Mouse (Mus musculus) spleen, embryonic (tissue): ENCODE data around the gene Tex46.

Experiments
- CTCF ChIA-PET: fragments of 350-600 bp; sonication (Branson Sonifier 250); formaldehyde crosslinking; loops from one replicate; lab custom pipeline; 2022; lab: Charles Lee

The Tex46 gene

GRCm38 (mm10) chr4:136610387-136610856 lies at the start of gene Tex46:
Tex46 (plus strand) TSS chr4:136610437.
- CTCF ChIA-PET: interaction anchor here (0.7 kb wide), 1 partner anchor 97 kb away, joined by 3 read pairs; no protein-coding TSS in a partner anchor

DNA sequence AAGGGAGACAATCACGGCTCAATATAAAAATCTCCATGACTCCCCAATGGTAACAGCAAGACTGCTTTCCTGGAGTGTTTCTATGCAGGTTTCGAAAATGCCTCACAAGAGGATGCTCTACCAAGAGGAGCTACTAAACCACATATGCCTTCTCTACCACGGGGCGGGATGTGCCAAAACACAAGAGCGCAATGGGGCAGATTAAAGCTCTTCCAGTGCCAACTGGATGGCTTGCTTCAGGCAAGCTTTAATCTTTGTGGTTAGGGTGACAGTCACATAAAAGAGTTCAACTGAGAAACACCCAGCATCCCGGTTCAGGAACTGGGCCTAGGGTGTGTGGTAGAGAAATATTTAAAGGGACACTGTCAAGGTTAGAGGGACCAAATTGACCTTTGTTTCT lies 47.5 kb upstream of the Tex46 start:
- CTCF ChIA-PET: interaction anchor here (0.6 kb wide), 1 partner anchor 36 kb away, joined by 7 read pairs; no protein-coding TSS in a partner anchor

DNA sequence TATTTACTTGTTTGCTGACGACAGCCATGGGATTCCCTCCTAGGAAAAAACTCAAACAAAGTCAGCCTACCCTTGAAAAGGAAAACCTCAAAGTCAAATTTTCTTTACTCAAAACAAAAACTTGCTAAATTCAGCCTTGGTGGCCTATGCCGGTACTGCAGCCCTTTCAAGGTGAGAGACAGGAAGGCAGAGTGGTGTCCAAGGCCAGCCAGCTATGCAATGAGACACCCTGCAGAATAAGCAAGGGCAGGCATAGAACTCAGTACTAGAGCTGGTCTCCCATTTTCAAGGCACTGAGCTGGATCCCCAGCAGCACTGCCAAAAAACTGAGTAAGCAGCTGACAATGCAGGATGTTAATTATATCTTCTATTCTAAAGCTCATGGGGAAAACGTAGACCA lies 41.6 kb upstream of the Tex46 start:
- CTCF ChIA-PET: interaction anchor here (1.0 kb wide), 1 partner anchor 10 kb away, joined by 4 read pairs; no protein-coding TSS in a partner anchor

GRCm38 (mm10) chr4:136569998-136570397 lies 40.2 kb upstream of the Tex46 start:
- CTCF ChIA-PET: no interaction called here

DNA sequence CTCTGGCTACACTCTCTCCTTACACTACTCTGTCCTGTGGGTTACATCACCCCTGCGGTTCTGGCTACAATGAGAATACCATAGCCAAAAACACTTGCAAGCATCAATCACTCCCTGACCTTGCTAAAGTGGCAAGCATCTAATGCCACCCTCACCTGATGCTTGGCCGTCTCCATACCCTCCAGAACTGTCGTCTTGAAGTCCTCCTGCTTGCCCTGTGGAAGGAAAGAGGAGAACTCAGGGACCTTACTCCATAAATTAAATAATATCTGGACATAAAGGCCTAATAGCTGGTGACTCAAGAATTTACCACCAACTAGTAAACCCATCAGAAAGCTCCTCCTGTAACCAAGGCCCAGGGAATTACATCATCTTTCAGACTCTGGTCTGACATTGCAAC lies 28.4 kb upstream of the Tex46 start:
- CTCF ChIA-PET: no interaction called here

- CTCF ChIA-PET: interaction anchor here (0.6 kb wide), 1 partner anchor 956 kb away, joined by 3 read pairs; no protein-coding TSS in a partner anchor
Observed at GRCm38 (mm10) chr4:136587221-136587827, 22.9 kb upstream of the Tex46 start.

DNA sequence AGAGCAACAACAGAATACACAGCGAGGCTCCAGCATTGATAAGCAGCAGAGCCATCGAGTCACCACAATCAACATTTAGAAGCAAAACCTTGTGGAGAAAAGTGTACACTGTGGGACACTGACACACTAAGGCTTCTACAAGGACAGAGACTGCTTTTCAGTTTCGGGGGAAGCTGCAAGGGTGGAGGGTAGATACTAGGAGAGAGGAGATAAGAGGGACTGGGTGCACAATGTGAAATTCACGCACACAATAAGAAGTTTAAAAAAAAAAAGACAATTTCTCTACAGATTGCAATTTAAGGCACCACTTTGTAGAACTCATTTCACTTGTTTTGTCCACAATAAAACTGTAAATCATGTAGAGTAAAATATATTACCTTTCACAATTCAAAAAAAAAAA lies 22.2 kb upstream of the Tex46 start:
- CTCF ChIA-PET: no interaction called here

GRCm38 (mm10) chr4:136592111-136592510 lies 18.1 kb upstream of the Tex46 start:
- CTCF ChIA-PET: no interaction called here

- CTCF ChIA-PET: interaction anchor here (0.7 kb wide), 1 partner anchor 1100 kb away, joined by 3 read pairs; no protein-coding TSS in a partner anchor
Observed at GRCm38 (mm10) chr4:136594006-136594405, 16.2 kb upstream of the Tex46 start.

DNA sequence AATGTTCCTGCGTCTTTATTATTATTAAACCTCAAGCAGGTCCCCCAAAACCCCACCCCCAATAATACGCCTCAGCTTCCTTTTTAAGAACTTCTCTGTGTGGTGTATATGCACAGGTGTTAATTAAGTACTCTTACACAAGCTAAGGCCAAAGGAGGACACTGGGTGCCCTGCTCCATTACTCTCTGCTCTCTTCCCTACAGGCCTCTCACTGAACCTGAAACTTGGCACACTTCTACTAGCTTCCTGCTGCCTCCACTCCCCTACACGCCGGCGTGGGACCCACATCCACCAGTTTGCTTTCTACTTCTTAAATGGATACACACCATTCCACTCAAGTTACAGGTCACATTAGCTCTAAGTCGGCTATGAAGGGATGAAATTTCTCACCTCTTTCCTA lies 15.0 kb upstream of the Tex46 start:
- CTCF ChIA-PET: no interaction called here

DNA sequence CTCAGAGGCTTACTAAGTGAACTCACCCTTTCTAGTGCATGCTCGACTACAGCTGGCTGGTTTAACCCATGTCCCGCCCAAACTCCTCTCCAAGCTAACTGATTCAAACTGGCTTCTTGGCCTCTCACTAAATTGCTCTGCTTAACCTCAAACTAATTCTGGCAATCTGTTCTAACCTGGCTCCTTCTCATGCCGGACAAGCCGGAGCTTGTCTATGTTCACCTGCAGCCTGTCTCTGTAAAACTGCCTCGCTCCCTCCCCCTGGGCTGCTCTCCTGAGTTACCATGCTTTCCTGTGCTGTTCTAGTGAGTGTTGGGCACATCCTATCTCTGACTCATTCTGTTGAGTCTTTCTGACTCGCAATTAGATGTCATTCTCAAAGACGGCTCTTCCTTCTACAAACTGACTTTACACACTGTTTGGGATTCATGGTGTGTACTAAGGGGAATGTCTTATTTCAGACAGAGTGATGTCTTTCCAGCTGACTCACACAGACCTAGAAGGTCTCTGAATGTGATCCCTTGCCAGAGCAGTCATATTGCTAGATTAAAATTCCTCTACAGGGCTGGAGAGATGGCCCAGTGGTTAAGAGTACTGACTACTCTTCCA lies 11.9 kb upstream of the Tex46 start:
- CTCF ChIA-PET: interaction anchor here (0.7 kb wide), 1 partner anchor 405 kb away, joined by 3 read pairs; no protein-coding TSS in a partner anchor

DNA sequence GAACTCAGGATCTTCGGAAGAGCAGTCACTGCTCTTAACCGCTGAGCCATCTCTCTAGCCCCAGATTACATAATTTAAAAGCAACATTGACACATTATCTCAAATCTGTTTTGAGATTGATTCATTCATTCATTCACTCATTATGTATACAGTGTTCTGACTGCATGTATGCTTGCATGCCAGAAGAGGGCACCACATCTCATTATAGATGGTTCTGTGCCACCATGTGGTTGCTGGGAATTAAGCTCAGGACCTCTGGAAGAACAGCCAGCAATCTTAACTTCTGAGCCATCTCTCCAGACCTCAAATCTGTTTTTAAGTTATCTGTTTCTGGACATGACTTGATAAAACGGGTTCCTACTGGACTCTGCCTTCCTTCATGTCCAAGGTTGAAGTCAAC lies 10.4 kb upstream of the Tex46 start:
- CTCF ChIA-PET: interaction anchor here (0.6 kb wide), 1 partner anchor 1007 kb away, joined by 10 read pairs; no protein-coding TSS in a partner anchor

- CTCF ChIA-PET: interaction anchor here (0.6 kb wide), 1 partner anchor 1007 kb away, joined by 10 read pairs; no protein-coding TSS in a partner anchor
Observed at GRCm38 (mm10) chr4:136600536-136600935, 9.7 kb upstream of the Tex46 start.

- CTCF ChIA-PET: no interaction called here
Observed at GRCm38 (mm10) chr4:136601476-136601875, 8.8 kb upstream of the Tex46 start.

DNA sequence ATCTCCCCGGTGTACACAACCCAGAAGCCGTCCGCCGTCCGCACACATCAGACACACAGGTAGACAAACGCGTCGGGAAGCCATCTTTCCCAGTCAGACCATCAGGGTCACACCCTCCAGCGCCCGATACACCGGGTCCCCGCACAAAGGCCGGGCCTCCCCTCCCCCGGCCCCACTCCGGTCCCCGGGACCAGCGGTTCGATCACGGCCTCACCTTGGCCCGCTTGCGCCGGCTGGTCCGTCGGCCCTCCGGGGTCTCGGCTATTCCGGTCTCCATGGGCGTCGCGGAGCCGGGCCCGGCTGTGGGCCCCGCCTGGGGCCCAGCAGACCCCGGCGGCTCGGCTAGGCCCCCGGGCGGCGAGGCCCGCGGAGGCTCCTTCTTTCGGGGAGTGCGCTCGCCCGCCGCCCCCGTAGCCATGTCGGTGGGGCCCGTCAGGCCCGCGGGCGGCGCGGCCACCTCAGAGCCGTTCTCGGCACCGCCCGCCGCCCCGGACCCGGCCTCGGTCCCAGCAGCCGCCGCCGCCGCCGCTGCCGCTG lies 8.2 kb upstream of the Tex46 start:
- CTCF ChIA-PET: no interaction called here

GRCm38 (mm10) chr4:136602568-136602967 lies 7.7 kb upstream of the Tex46 start, which contains the start of gene Kdm1a:
Kdm1a (minus strand) TSS chr4:136602723.
- CTCF ChIA-PET: no interaction called here

- CTCF ChIA-PET: no interaction called here
Observed at GRCm38 (mm10) chr4:136605756-136606485, 4.3 kb upstream of the Tex46 start.

- CTCF ChIA-PET: no interaction called here
Observed at GRCm38 (mm10) chr4:136613657-136614056, 3.4 kb downstream of the Tex46 start.

GRCm38 (mm10) chr4:136621336-136621735 lies 11.1 kb downstream of the Tex46 start:
- CTCF ChIA-PET: interaction anchor here (0.6 to 0.8 kb wide), 2 partner anchors 94 to 165 kb away, joined by 5 to 6 read pairs; no protein-coding TSS in a partner anchor

DNA sequence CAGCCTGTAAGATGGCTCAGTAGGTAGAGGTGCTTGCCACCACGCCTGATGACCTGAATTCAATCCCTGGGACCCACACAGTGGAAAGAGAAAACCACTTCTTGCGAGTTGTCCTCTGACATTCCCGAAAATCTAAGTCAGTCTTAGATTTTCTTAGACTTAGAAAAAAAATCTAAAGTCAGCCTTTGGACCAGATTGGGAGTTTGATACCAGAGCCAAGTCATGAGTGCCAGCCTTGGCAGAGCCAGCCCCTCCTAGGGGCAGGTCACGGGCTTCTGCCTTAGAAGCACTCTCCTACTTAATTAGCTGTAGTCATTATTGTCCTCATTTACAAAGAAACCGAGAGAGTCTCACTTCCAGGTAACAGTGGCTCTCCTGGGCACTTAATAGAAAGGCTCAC lies 11.7 kb downstream of the Tex46 start:
- CTCF ChIA-PET: interaction anchor here (0.8 kb wide), 1 partner anchor 166 kb away, joined by 6 read pairs; no protein-coding TSS in a partner anchor

DNA sequence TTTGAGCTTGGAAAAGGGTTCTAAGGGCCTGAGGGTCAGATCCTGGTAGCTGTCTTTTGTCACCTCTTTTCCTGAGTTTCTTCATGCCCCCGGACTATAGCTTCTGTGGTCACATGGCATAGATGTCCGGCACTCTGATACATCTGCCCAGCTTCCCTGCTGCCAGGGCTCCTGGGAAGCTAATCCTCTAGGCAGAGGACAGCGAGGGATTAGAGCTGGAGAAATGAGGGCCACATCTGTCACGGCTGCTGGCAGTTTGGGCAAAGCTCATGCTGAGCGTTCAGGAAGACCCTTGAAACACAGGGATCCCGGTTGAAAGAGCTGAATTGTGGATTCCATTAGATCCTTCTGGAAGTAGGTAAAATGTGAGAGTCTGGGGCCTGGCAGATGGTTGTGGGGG lies 12.2 kb downstream of the Tex46 start, which contains the start of gene Lactbl1:
TSS of gene Lactbl1 (plus strand) at position 234 of the 400 bp plus-strand sequence.
- CTCF ChIA-PET: no interaction called here
